Mouse (Mus musculus) olfactory bulb, adult 2 months (tissue): ENCODE measurements at regions not wholly inside any gene's neighbourhood (a gene's known extent, or its start where the extent isn't known, plus 50 kb on each side); places are given as distances from the start of the nearest gene placed in this dataset.

Source experiments
- H3K27ac ChIP-seq: fragments of 200-500 bp; 2 replicates; pipeline ENCODE4 v1.5.1; 2012; ENCODE audit warnings: low read depth, low read length; ENCODE audit not compliant: insufficient read depth
- H3K4me1 ChIP-seq: fragments of 200-500 bp; 2 replicates; pipeline ENCODE4 v1.6.1; 2012; ENCODE audit warnings: low read length; ENCODE audit not compliant: control insufficient read depth, insufficient read depth
- H3K4me3 ChIP-seq: fragments of 200-500 bp; 2 replicates; pipeline ENCODE4 v1.5.1; 2012; ENCODE audit warnings: mild to moderate bottlenecking, low read depth, low read length, moderate library complexity; ENCODE audit not compliant: insufficient read depth
- CTCF ChIP-seq: fragments of 200-500 bp; IDR thresholded peaks from 2 replicates; pipeline ENCODE4 v1.5.1; 2012; ENCODE audit warnings: low read depth, mild to moderate bottlenecking, low read length, moderate library complexity; ENCODE audit not compliant: insufficient read depth
- POLR2A ChIP-seq: fragments of 200-500 bp; IDR thresholded peaks from 2 replicates; pipeline ENCODE4 v1.6.1; 2012; ENCODE audit warnings: mild to moderate bottlenecking, low read depth, low read length, moderate library complexity; ENCODE audit not compliant: insufficient read depth
- WGBS: fragments of 180-500 bp; shearing (Covaris S2); methylation state at CpG from one replicate; pipeline ENCODE4 v1.1.7; 2018; 5-methylcytosine and 5-hydroxymethylcytosine counted together

DNA sequence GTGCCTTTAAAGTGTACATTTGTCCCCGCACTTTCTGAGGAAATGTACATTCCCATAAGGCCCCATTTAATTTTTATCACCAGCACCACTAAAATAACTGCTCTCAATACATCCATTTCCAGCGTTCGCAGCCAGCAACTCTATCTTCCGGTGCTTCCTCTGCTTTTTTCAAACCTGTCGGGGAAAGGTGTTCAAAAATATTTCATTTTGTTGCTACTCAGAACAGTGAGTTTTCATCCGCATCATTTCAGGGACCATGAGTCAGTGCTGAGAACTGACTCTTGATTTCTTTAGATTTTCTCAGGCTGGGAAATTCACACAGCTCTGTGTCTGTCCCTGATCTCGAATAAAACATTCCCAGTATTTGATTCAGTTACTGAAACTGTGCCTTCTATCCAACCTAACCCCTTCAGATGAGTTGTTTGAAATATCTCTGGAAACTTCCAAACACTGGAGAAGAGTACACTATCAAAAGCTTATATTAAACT lies 959.4 kb downstream of the Brinp1 start:
- Histone ChIP-seq H3K4me1 (no peaks in the 10 kb centered on the region), H3K27ac (no peak overlapping the region), H3K4me3 (no peak overlapping the region)
- no peak for TF ChIP-seq POLR2A
- TF ChIP-seq CTCF, result no peak
- WGBS, result 90% methylated on average over 7 of the region's 7 CpGs

DNA sequence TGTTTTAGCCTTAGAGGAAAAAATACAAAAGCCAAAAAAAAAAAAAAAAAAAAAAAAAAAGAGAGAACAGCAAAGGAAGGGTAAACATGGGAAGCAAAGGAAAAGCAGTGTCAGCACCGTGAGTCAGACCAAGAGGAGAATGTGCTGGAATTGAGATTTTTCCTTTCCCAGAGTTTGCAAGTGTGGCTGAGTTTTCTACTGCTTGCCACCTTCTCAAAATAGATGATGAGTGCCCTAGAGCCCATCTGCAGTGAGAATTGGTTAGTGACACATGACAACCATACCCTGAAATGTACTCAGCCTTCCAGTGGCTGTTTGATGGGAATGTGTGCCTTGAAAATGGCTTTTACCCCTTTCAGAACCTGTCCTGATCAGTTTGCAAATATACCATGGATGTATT lies 990.7 kb downstream of the Brinp1 start:
- H3K4me1 ChIP-seq, result no peaks in the 10 kb centered on the region
- no peak overlapping the region for H3K4me3 ChIP-seq
- TF ChIP-seq CTCF, result no peak
- TF ChIP-seq POLR2A, result no peak
- WGBS, result 59% methylated on average over 1 of the region's 1 CpGs
- H3K27ac ChIP-seq, result no peak overlapping the region

GRCm38 (mm10) chr4:67948000-67948399 lies 1006.2 kb downstream of the Brinp1 start:
- Histone ChIP-seq H3K27ac (no peak overlapping the region), H3K4me1 (no peaks in the 10 kb centered on the region), H3K4me3 (no peak overlapping the region)
- no peak for TF ChIP-seq CTCF
- no peak for TF ChIP-seq POLR2A

- TF ChIP-seq POLR2A, result no peak
- TF ChIP-seq CTCF, result no peak
- no peak overlapping the region for H3K4me3 ChIP-seq
- no peaks in the 10 kb centered on the region for H3K4me1 ChIP-seq
- no peak overlapping the region for H3K27ac ChIP-seq
- WGBS, result 51% methylated on average over 2 of the region's 2 CpGs
These were observed 1021.7 kb downstream of the Brinp1 start for GRCm38 (mm10) chr4:67932481-67932880.

GRCm38 (mm10) chr4:67899109-67899508 lies 1055.1 kb downstream of the Brinp1 start:
- no peak for TF ChIP-seq POLR2A
- no peak for TF ChIP-seq CTCF
- WGBS, result 90% methylated on average over 1 of the region's 1 CpGs
- no peak overlapping the region for H3K27ac ChIP-seq
- no peak overlapping the region for H3K4me3 ChIP-seq
- H3K4me1 ChIP-seq, result no peaks in the 10 kb centered on the region

DNA sequence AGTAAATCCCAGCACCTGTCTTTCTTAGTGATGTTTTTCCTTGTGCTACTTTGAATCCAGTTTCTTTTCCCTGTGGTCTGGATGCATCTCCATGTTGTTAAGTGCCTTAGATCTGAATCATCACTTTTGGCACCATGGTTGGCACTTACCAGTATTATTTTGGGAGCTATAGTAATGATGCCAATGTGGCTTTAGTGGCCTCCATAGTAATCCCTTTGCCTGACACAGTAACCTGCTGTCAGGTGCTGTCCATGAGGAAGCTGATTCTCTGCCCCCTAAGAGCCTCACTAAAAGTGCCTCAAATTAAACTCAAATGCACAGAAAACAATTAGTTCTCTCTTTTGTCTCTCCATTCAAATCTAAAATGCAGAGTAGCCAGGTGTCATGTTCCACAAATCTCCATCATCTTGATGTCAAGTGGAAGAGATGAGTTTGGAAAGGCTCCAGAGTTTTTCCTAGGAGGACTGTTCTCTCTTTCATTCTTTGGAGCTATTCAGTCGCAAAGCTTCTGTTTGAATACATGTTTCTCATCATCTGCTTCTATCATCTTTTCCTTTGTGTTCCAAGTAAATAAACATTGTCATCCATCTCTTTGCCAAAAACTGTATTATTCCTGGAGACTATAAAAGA lies 1062.1 kb downstream of the Brinp1 start:
- H3K27ac ChIP-seq, result no peak overlapping the region
- WGBS, result 88% methylated on average over 1 of the region's 1 CpGs
- H3K4me1 ChIP-seq, result no peaks in the 10 kb centered on the region
- H3K4me3 ChIP-seq, result no peak overlapping the region
- no peak for TF ChIP-seq CTCF
- no peak for TF ChIP-seq POLR2A

DNA sequence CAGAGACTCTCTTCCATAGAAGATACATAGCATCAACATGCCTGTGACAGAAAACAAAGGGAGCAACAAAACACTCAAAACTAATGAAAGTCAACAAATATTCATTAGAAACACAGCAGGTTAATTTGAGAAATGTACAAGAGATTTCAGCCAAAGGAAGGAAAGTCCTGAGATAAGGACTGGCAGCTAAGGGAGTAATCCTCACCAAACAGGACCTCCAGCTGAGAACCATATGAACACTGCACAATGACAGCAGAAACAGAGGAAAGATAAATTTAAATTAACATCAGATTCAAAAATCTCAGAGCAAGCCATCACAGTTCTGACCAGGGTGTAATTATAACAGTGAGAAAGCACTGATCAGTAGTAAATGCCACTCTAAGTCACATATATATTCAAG lies 1060.6 kb downstream of the Tlr4 start:
- Histone ChIP-seq H3K4me3 (no peak overlapping the region), H3K4me1 (no peaks in the 10 kb centered on the region), H3K27ac (no peak overlapping the region)
- TF ChIP-seq POLR2A (no peak), CTCF (no peak)

- Histone ChIP-seq H3K4me1 (no peaks in the 10 kb centered on the region), H3K27ac (no peak overlapping the region), H3K4me3 (no peak overlapping the region)
- no peak for TF ChIP-seq CTCF
These were observed 1057.8 kb downstream of the Tlr4 start for GRCm38 (mm10) chr4:67885204-67885603.

GRCm38 (mm10) chr4:67862218-67862617 lies 1034.8 kb downstream of the Tlr4 start:
- WGBS, result 37% methylated on average over 2 of the region's 2 CpGs
- no peak for TF ChIP-seq POLR2A
- no peak for TF ChIP-seq CTCF
- Histone ChIP-seq H3K4me3 (no peak overlapping the region), H3K4me1 (no peaks in the 10 kb centered on the region), H3K27ac (no peak overlapping the region)

- Histone ChIP-seq H3K27ac (no peak overlapping the region), H3K4me1 (no peaks in the 10 kb centered on the region), H3K4me3 (no peak overlapping the region)
- TF ChIP-seq CTCF (no peak), POLR2A (no peak)
- 89% methylated on average over 1 of the region's 1 CpGs for WGBS
These were observed 1034.4 kb downstream of the Tlr4 start for GRCm38 (mm10) chr4:67861801-67862200.
